Mouse (Mus musculus) gastrocnemius, adult 2 months (tissue): ENCODE results near the gene Agk. TPM values are rescaled to one million over a fixed set of nuclear protein-coding genes. Genes with fewer than 3 reads are reported as not detected.

Source experiments
- DNase-seq: peaks from one replicate; pipeline ENCODE4 v3.0.0; 2022
- H3K27ac ChIP-seq: fragments of 200-600 bp; 2 replicates; pipeline ENCODE4 v1.8.1; 2022; ENCODE audit warnings: mild to moderate bottlenecking
- H3K4me3 ChIP-seq: fragments of 200-600 bp; 2 replicates; pipeline ENCODE4 v1.8.1; 2022; ENCODE audit warnings: mild to moderate bottlenecking, moderate library complexity
- CTCF ChIP-seq: fragments of 200-600 bp; IDR thresholded peaks from 2 replicates; pipeline ENCODE4 v1.8.1; 2022; ENCODE audit warnings: antibody characterized with exemption, mild to moderate bottlenecking, moderate library complexity
- intact Hi-C: fragments of 180-260 bp; cut with DNase I; formaldehyde crosslinking; loops from one replicate; pipeline ENCODE4 v1.15.1; 2025
- long read RNA-seq, 2 experiments: library from polyadenylated mRNA; stranded (forward); transcript quantifications; one replicate each; pipeline ENCODE4 v2.0.0; 2021
- total RNA-seq, 2 experiments: library from RNA; stranded (reverse); gene quantifications; 2 replicates each; pipeline ENCODE4 v1.2.3; 2021

Gene Agk
- 1 to 10 TPM; 5.5 to 9.0 TPM for total RNA-seq
- long read RNA-seq, experiment 1, transcript Agk-201 (16 exons, 2,531 nt) = major isoform, 16 of 19 reads
- long read RNA-seq, experiment 1, partial matches to known transcripts = 0 of 19 reads
- long read RNA-seq, experiment 1, other reads (novel, unspliced or antisense) = 3 of 19 reads
- long read RNA-seq, experiment 2, transcript Agk-201 (16 exons, 2,531 nt) = major isoform, 13 of 19 reads
- long read RNA-seq, experiment 2, partial matches to known transcripts = 0 of 19 reads
- long read RNA-seq, experiment 2, other reads (novel, unspliced or antisense) = 6 of 19 reads

- peak; percentile 10; the same call in 1 of the 2 replicates for TF ChIP-seq CTCF
- intact Hi-C loops = loop anchor here (2.0 kb wide), 1 partner anchor 146 kb away; the partner anchor contains the start of gene Ssbp1
- Histone ChIP-seq H3K27ac (peak within 1 kb of the TSS; percentile 90), H3K4me3 (peak within 1 kb of the TSS; percentile 96)
- DNase-seq = peak; percentile 78
These were observed at the start of gene Agk for GRCm38 (mm10) chr6:40324897-40325841. Agk (plus strand) TSS chr6:40325172.

- no peak for DNase-seq
- no peak overlapping the region for H3K27ac ChIP-seq
- no peak for TF ChIP-seq CTCF
- intact Hi-C loops = no loop called here
- no peak overlapping the region for H3K4me3 ChIP-seq
These were observed 24.3 kb upstream of the Agk start for GRCm38 (mm10) chr6:40300707-40301106.

- intact Hi-C loops = loop anchor here (2.0 kb wide), 1 partner anchor 433 kb away; no protein-coding TSS in a partner anchor
- TF ChIP-seq CTCF = peak; percentile 57
- peak; percentile 59 for DNase-seq
- Histone ChIP-seq H3K4me3 (no peak overlapping the region), H3K27ac (no peak overlapping the region)
These were observed 21.6 kb upstream of the Agk start for GRCm38 (mm10) chr6:40303379-40303778.

GRCm38 (mm10) chr6:40304972-40305371 is 20.0 kb upstream of the Agk start:
- TF ChIP-seq CTCF = no peak
- DNase-seq = no peak
- intact Hi-C loops = no loop called here
- Histone ChIP-seq H3K4me3 (no peak overlapping the region), H3K27ac (no peak overlapping the region)

GRCm38 (mm10) chr6:40326341-40326740 is 1.4 kb downstream of the Agk start:
- no peak for TF ChIP-seq CTCF
- H3K4me3 ChIP-seq = peak overlapping the region; percentile 96; the same call in 1 of the 2 replicates
- no peak overlapping the region for H3K27ac ChIP-seq
- no peak for DNase-seq
- intact Hi-C loops = no loop called here

GRCm38 (mm10) chr6:40333497-40333896 is 8.5 kb downstream of the Agk start:
- TF ChIP-seq CTCF = no peak
- Histone ChIP-seq H3K4me3 (no peak overlapping the region), H3K27ac (no peak overlapping the region)
- DNase-seq = no peak
- intact Hi-C loops = no loop called here

- Histone ChIP-seq H3K27ac (no peak overlapping the region), H3K4me3 (no peak overlapping the region)
- intact Hi-C loops = no loop called here
- TF ChIP-seq CTCF = no peak
- DNase-seq = no peak
These were observed 12.1 kb downstream of the Agk start for GRCm38 (mm10) chr6:40336735-40337731.

GRCm38 (mm10) chr6:40346959-40347771 is 22.2 kb downstream of the Agk start:
- TF ChIP-seq CTCF = no peak
- DNase-seq = peak; percentile 68
- Histone ChIP-seq H3K4me3 (no peak overlapping the region), H3K27ac (0 out of 2 replicates have a peak overlapping the region, but pooled peaks have one; percentile 53)
- intact Hi-C loops = no loop called here

- intact Hi-C loops = no loop called here
- TF ChIP-seq CTCF = no peak
- H3K27ac ChIP-seq = peak overlapping the region; percentile 53
- H3K4me3 ChIP-seq = no peak overlapping the region
- no peak for DNase-seq
These were observed 22.8 kb downstream of the Agk start for GRCm38 (mm10) chr6:40347772-40348111.

GRCm38 (mm10) chr6:40350041-40350440 is 25.1 kb downstream of the Agk start:
- Histone ChIP-seq H3K4me3 (no peak overlapping the region), H3K27ac (no peak overlapping the region)
- no peak for TF ChIP-seq CTCF
- DNase-seq = no peak
- intact Hi-C loops = no loop called here

GRCm38 (mm10) chr6:40350856-40351255 is 25.9 kb downstream of the Agk start:
- DNase-seq = no peak
- intact Hi-C loops = no loop called here
- Histone ChIP-seq H3K27ac (no peak overlapping the region), H3K4me3 (no peak overlapping the region)
- no peak for TF ChIP-seq CTCF
